Mouse (Mus musculus): ENCODE measurements around the gene Ano9.

DNA sequence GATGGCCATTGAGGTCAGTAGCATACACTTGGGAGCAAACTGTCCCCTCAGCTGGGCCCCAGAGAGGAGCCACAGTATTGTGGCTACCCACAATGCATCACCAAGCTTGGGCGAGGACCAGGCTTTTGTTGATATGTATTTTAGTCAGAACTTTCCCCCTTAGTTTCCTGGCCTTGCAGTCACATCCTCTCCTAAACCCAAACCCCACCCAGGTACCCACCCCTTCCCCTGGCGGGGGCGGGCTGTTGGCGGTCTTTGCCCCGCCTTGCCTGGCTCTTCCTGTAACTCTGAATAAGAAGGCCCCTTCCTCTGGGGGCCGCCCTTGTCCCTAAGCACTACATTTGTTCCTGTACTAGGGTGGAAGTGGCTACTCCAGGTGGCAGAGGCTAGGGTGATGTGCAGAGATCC lies 21.0 kb downstream of the Ano9 start:
- TF ChIP-seq CTCF (conservative IDR thresholded peaks at IDR 0.05; ENCODE audit: insufficient read depth, insufficient read length, low read depth, low read length), result no peak
- no peak for TF ChIP-seq POLR2A (IDR thresholded peaks at IDR 0.05; ENCODE audit: low read depth, low read length)

Measured in kidney, adult 2 months (tissue).